Mouse (Mus musculus) bone marrow macrophage, adult 2 months (primary cell): ENCODE measurements around the gene Amt. TPM values are rescaled to one million over a fixed set of nuclear protein-coding genes. Genes with fewer than 3 reads are reported as not detected.

ENCODE experiments used
- H3K27ac ChIP-seq: 2 replicates; pipeline ENCODE4 v1.5.1; 2012; ENCODE audit warnings: low read depth, low read length; ENCODE audit not compliant: insufficient read depth
- H3K4me1 ChIP-seq: 2 replicates; pipeline ENCODE4 v1.6.1; 2012; ENCODE audit warnings: low read length; ENCODE audit not compliant: control insufficient read depth, insufficient read depth
- H3K4me3 ChIP-seq: 2 replicates; pipeline ENCODE4 v1.5.1; 2012; ENCODE audit warnings: mild to moderate bottlenecking, low read length, moderate library complexity; ENCODE audit not compliant: insufficient read depth
- CTCF ChIP-seq: IDR thresholded peaks from 2 replicates; pipeline ENCODE4 v1.5.1; 2012; ENCODE audit warnings: low read depth, mild to moderate bottlenecking, low read length, moderate library complexity
- POLR2A ChIP-seq: IDR thresholded peaks from 2 replicates; pipeline ENCODE4 v1.6.1; 2012; ENCODE audit warnings: mild to moderate bottlenecking, low read depth, low read length, borderline replicate concordance
- polyA plus RNA-seq: library from polyadenylated mRNA; stranded (reverse); fragments of >200 nt; gene quantifications from 2 replicates; pipeline ENCODE4 v1.2.4, GENCODE M21; 2012; ENCODE audit not compliant: missing spikeins, insufficient read depth, insufficient read length

Amt gene
- polyA plus RNA-seq, 1 experiment, result 4.5 TPM

- peak overlapping the region; percentile 96 for H3K4me3 ChIP-seq
- H3K27ac ChIP-seq, result peak overlapping the region; percentile 96
- no peak for TF ChIP-seq CTCF
- TF ChIP-seq POLR2A, result no peak
- H3K4me1 ChIP-seq, result peaks cover 37% of the 10 kb centered on the region
Measured at GRCm38 (mm10) chr9:108347024-108347423, 50.4 kb downstream of the Amt start.

GRCm38 (mm10) chr9:108347540-108348289 lies 51.1 kb downstream of the Amt start, which contains the start of gene Usp4:
Usp4 (plus strand) TSS chr9:108347853.
- Histone ChIP-seq H3K4me3 (peak within 1 kb of the TSS; percentile 96), H3K27ac (peak within 1 kb of the TSS; percentile 96), H3K4me1 (peaks cover 39% of the 10 kb centered on the region)
- 0 out of 2 replicates have a peak, but pooled peaks have one; percentile 3 for TF ChIP-seq POLR2A
- no peak for TF ChIP-seq CTCF

- H3K27ac ChIP-seq, result peak overlapping the region; percentile 94
- peaks cover 34% of the 10 kb centered on the region for H3K4me1 ChIP-seq
- peak overlapping the region; percentile 93 for H3K4me3 ChIP-seq
- TF ChIP-seq POLR2A (no peak), CTCF (no peak)
Measured at GRCm38 (mm10) chr9:108348290-108348680, 51.6 kb downstream of the Amt start.

GRCm38 (mm10) chr9:108349727-108350126 lies 53.1 kb downstream of the Amt start:
- Histone ChIP-seq H3K27ac (no peak overlapping the region), H3K4me1 (peaks cover 19% of the 10 kb centered on the region), H3K4me3 (no peak overlapping the region)
- TF ChIP-seq CTCF, result no peak
- TF ChIP-seq POLR2A, result no peak

Other genes starting within 250 kb of the Amt start
- gene Gmppb, start 247.6 kb upstream of the Amt start, polyA plus RNA-seq, result 6.7 and 7.1 TPM in 2 replicates
- gene Amigo3, start 243.7 kb upstream of the Amt start, polyA plus RNA-seq, result 0.79 and 1.0 TPM in 2 replicates
- gene Mst1, start 216.4 kb upstream of the Amt start, polyA plus RNA-seq, result not detected in 2 replicates
- 23.5 and 24.9 TPM in 2 replicates for gene Rnf123, start 213.5 kb upstream of the Amt start, polyA plus RNA-seq
- 52.2 and 52.7 TPM in 2 replicates for gene Apeh, start 202.2 kb upstream of the Amt start, polyA plus RNA-seq
- gene Bsn, start 106.5 kb upstream of the Amt start, polyA plus RNA-seq, result 2.5 and 3.0 TPM in 2 replicates
- 34.5 and 37.5 TPM in 2 replicates for gene Dag1, start 32.9 kb upstream of the Amt start, polyA plus RNA-seq
- 13.5 and 15.3 TPM in 2 replicates for gene Nicn1, start 6.4 kb upstream of the Amt start, polyA plus RNA-seq
- 499 and 511 TPM in 2 replicates for gene Rhoa, start 9.3 kb downstream of the Amt start, polyA plus RNA-seq
- 10.5 and 11.2 TPM in 2 replicates for gene Tcta, start 9.3 kb downstream of the Amt start, polyA plus RNA-seq
- gene Gpx1, start 42.0 kb downstream of the Amt start, polyA plus RNA-seq, result 531 and 533 TPM in 2 replicates
- 70.1 and 70.9 TPM in 2 replicates for gene Usp4, start 51.0 kb downstream of the Amt start, polyA plus RNA-seq
- not detected in 2 replicates for gene 1700102P08Rik, start 96.0 kb downstream of the Amt start, polyA plus RNA-seq
- gene Ccdc36, start 131.6 kb downstream of the Amt start, polyA plus RNA-seq, result not detected in 2 replicates
- gene BC048562, start 139.6 kb downstream of the Amt start, polyA plus RNA-seq, result not detected in 2 replicates
- gene Ccdc71, start 163.7 kb downstream of the Amt start, polyA plus RNA-seq, result 17.3 and 18.1 TPM in 2 replicates
- gene Klhdc8b, start 164.7 kb downstream of the Amt start, polyA plus RNA-seq, result 3.6 and 6.2 TPM in 2 replicates
- 2.7 and 3.4 TPM in 2 replicates for gene Lamb2, start 182.9 kb downstream of the Amt start, polyA plus RNA-seq
- 86.8 and 87.1 TPM in 2 replicates for gene Usp19, start 193.7 kb downstream of the Amt start, polyA plus RNA-seq
- gene Qars, start 210.9 kb downstream of the Amt start, polyA plus RNA-seq, result 165 and 180 TPM in 2 replicates
- 73.6 and 80.9 TPM in 2 replicates for gene Qrich1, start 220.0 kb downstream of the Amt start, polyA plus RNA-seq